Comparison of ENCODE assay signal across 8 mouse cellular contexts in the genomic region with DNA sequence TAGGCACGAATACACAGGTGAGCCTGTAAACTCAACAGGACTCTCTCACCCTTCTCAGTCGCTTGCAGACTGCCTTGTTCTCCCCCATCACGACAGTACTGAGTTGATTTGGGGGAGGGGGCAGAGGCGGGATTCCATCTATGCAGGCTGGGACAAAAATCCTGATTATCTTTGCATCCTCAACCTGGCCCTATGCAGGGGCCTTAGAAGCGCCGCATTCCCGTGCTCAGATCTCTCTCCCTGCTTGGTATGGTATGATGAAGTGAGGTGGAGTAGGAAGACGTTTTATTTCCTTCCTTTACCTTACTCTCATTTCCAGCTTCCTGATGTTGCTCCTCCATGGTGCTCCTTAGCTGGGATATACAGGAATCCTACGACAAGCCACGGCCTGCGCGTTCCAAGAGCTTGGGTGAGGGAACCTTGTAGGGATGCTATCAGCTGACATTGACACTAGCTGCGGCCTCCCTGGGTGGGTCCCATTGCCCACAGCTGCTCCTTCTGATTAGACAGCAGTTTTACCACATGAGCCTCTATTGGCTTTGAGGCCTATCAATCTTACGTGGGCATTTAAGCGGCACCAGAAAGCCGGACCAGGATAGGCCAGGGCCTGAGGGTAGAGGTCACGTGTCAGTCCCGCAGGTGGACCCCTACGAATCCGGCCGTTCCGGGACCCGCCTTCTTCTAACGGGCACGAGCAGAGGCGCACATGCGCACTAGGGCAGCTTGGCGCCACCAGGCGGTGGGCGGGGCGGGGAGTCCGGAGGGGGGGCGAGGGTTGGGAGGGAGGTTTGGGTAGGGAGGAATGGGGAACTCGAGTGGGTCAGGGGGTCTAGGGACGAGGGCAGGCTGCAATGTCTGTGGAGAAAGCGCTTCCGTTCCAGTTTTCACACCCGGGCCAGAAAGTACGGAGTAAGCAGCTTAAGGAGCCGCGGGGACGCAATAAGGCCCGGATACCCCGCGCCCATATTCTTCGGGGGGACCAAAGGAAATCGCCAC. TPM values are rescaled to one million over a fixed set of nuclear protein-coding genes. Genes with fewer than 3 reads are reported as not detected.
DNase-seq lines count a peak whose midpoint lies in the region; ATAC-seq and TF ChIP-seq lines count a peak whose summit lies in the region.

A gene (minus strand): TSS at position 508 of the 996 bp plus-strand sequence.

- H3K9ac ChIP-seq in forebrain, embryonic 12.5 days, result peak within 1 kb of the TSS; percentile 56
- H3K9ac ChIP-seq in heart, postnatal 0 days (replicated peaks; ENCODE audit: low read depth, low read length), result peak within 1 kb of the TSS; percentile 62
- H3K9ac ChIP-seq in liver, postnatal 0 days (replicated peaks), result peak within 1 kb of the TSS; percentile 64
- peak within 1 kb of the TSS; percentile 61 for H3K9ac ChIP-seq in neural tube, embryonic 14.5 days (replicated peaks; ENCODE audit: low read depth, low read length)

- H3K27ac ChIP-seq in forebrain, embryonic 12.5 days, result peak within 1 kb of the TSS; percentile 56
- peak within 1 kb of the TSS; percentile 59 for H3K27ac ChIP-seq in heart, postnatal 0 days (ENCODE audit: low read depth)
- H3K27ac ChIP-seq in liver, postnatal 0 days (ENCODE audit: low read depth), result peak within 1 kb of the TSS; percentile 70
- peak within 1 kb of the TSS; percentile 62 for H3K27ac ChIP-seq in neural tube, embryonic 14.5 days (ENCODE audit: low read depth, low read length)

- TF ChIP-seq CTCF in E14TG2a.4 (conservative IDR thresholded peaks at IDR 0.05; ENCODE audit: low read length), result no peak
- TF ChIP-seq CTCF in heart, postnatal 0 days (IDR thresholded peaks at IDR 0.05; ENCODE audit: low read depth), result peak; percentile 35
- TF ChIP-seq CTCF in liver, postnatal 0 days (IDR thresholded peaks at IDR 0.05; ENCODE audit: low read depth), result peak; percentile 58

- peak; percentile 100 for ATAC-seq in forebrain, embryonic 12.5 days (ENCODE audit: low FRiP score)
- ATAC-seq in heart, postnatal 0 days (ENCODE audit: insufficient read depth, low read depth), result peak; percentile 100
- ATAC-seq in liver, postnatal 0 days, result peak; percentile 100
- peak; percentile 99 for ATAC-seq in neural tube, embryonic 14.5 days (ENCODE audit: low read depth)

- H3K4me2 ChIP-seq in forebrain, embryonic 12.5 days, result peak within 1 kb of the TSS; percentile 67
- H3K4me2 ChIP-seq in heart, postnatal 0 days (ENCODE audit: low read depth, low read length), result peak within 1 kb of the TSS; percentile 92
- H3K4me2 ChIP-seq in liver, postnatal 0 days (ENCODE audit: low read depth, low read length), result peak within 1 kb of the TSS; percentile 92
- H3K4me2 ChIP-seq in neural tube, embryonic 14.5 days (ENCODE audit: low read depth, low read length), result peak within 1 kb of the TSS; percentile 84

- DNase-seq in c-Kit-positive CD71-positive TER-119-positive erythroid progenitor cells, embryonic 14.5 days (ENCODE audit: low spot score), result peak; percentile 99
- DNase-seq in heart, postnatal 0 days (ENCODE audit: low spot score), result peak; percentile 100
- DNase-seq in kidney, postnatal 4 days, result peak; percentile 96 to 98
- DNase-seq in liver, postnatal 0 days, result peak; percentile 96
- DNase-seq in testis, postnatal 10 days (ENCODE audit: low spot score), result peak; percentile 97

- 3% methylated on average over 47 of the region's 47 CpGs for WGBS in forebrain, embryonic 12.5 days
- WGBS in heart, postnatal 0 days, result 2% methylated on average over 47 of the region's 47 CpGs
- WGBS in liver, postnatal 0 days (ENCODE audit: insufficient replicate concordance), result 3% methylated on average over 47 of the region's 47 CpGs
- WGBS in neural tube, embryonic 14.5 days, result 3% methylated on average over 47 of the region's 47 CpGs

- TF ChIP-seq EP300 in heart, postnatal 0 days (IDR thresholded peaks at IDR 0.05; ENCODE audit: low read depth), result no peak
- peak; percentile 85 for TF ChIP-seq EP300 in liver, postnatal 0 days (IDR thresholded peaks at IDR 0.05; ENCODE audit: low read depth)

- no peaks in the 10 kb centered on the region for H3K9me3 ChIP-seq in E14TG2a.4 (ENCODE audit: low read length)
- H3K9me3 ChIP-seq in forebrain, embryonic 12.5 days, result no peaks in the 10 kb centered on the region
- no peaks in the 10 kb centered on the region for H3K9me3 ChIP-seq in heart, postnatal 0 days (replicated peaks; ENCODE audit: control insufficient read depth, low read length)
- no peaks in the 10 kb centered on the region for H3K9me3 ChIP-seq in liver, postnatal 0 days (ENCODE audit: low read length)
- H3K9me3 ChIP-seq in neural tube, embryonic 14.5 days (ENCODE audit: control insufficient read depth, low read length), result no peaks in the 10 kb centered on the region

- no peaks in the 10 kb centered on the region for H3K36me3 ChIP-seq in E14TG2a.4 (ENCODE audit: insufficient read depth, low read length)
- H3K36me3 ChIP-seq in forebrain, embryonic 12.5 days (replicated peaks), result no peaks in the 10 kb centered on the region
- H3K36me3 ChIP-seq in heart, postnatal 0 days (replicated peaks; ENCODE audit: control insufficient read depth, insufficient read depth, low read length), result no peaks in the 10 kb centered on the region
- H3K36me3 ChIP-seq in liver, postnatal 0 days (replicated peaks; ENCODE audit: insufficient read depth, low read length), result no peaks in the 10 kb centered on the region
- H3K36me3 ChIP-seq in neural tube, embryonic 14.5 days (ENCODE audit: control insufficient read depth, insufficient read depth, low read length), result no peaks in the 10 kb centered on the region

- no peaks in the 10 kb centered on the region for H3K27me3 ChIP-seq in E14TG2a.4 (ENCODE audit: insufficient read depth, low read length)
- H3K27me3 ChIP-seq in forebrain, embryonic 12.5 days, result no peaks in the 10 kb centered on the region
- no peaks in the 10 kb centered on the region for H3K27me3 ChIP-seq in heart, postnatal 0 days (ENCODE audit: control insufficient read depth, insufficient read depth, low read length)
- H3K27me3 ChIP-seq in liver, postnatal 0 days (ENCODE audit: insufficient read depth, low read length), result no peaks in the 10 kb centered on the region
- no peaks in the 10 kb centered on the region for H3K27me3 ChIP-seq in neural tube, embryonic 14.5 days (ENCODE audit: control insufficient read depth, insufficient read depth, low read length)

- peak within 1 kb of the TSS; percentile 80 for H3K4me3 ChIP-seq in E14TG2a.4 (replicated peaks; ENCODE audit: low read length)
- H3K4me3 ChIP-seq in forebrain, embryonic 12.5 days (replicated peaks), result peak within 1 kb of the TSS; percentile 45
- peak within 1 kb of the TSS; percentile 55 for H3K4me3 ChIP-seq in heart, postnatal 0 days (ENCODE audit: low read depth, low read length)
- H3K4me3 ChIP-seq in liver, postnatal 0 days (ENCODE audit: low read depth, low read length), result peak within 1 kb of the TSS; percentile 54
- peak within 1 kb of the TSS; percentile 38 for H3K4me3 ChIP-seq in neural tube, embryonic 14.5 days (ENCODE audit: low read depth, low read length)

- H3K4me1 ChIP-seq in E14TG2a.4 (replicated peaks; ENCODE audit: low read depth, low read length), result peaks cover 47% of the 10 kb centered on the region
- peaks cover 22% of the 10 kb centered on the region for H3K4me1 ChIP-seq in forebrain, embryonic 12.5 days
- peaks cover 30% of the 10 kb centered on the region for H3K4me1 ChIP-seq in heart, postnatal 0 days (ENCODE audit: control insufficient read depth, insufficient read depth)
- peaks cover 29% of the 10 kb centered on the region for H3K4me1 ChIP-seq in liver, postnatal 0 days (ENCODE audit: insufficient read depth)
- peaks cover 13% of the 10 kb centered on the region; the same call in 1 of the 2 replicates for H3K4me1 ChIP-seq in neural tube, embryonic 14.5 days (ENCODE audit: control insufficient read depth, insufficient read depth, low read length)

RNA-seq across cellular contexts. Expression of the gene that starts here (rescaled TPM):
- 29.3 and 29.5 TPM in 2 replicates for polyA plus RNA-seq in forebrain, embryonic 12.5 days (2016; fragmentation: Nextera tagmentation; extraction: Ambion mirVana)
- 8.6 and 22.6 TPM in 2 replicates for total RNA-seq in heart, postnatal 0 days (2014; rRNA removed; ENCODE audit: low replicate concordance)
- 9.1 and 9.3 TPM in 2 replicates for polyA plus RNA-seq in heart, postnatal 0 days (2015; fragmentation: Nextera tagmentation; extraction: Ambion mirVana)
- polyA plus RNA-seq in liver, postnatal 0 days (2015; fragmentation: Nextera tagmentation; extraction: Ambion mirVana), result 2.6 and 3.0 TPM in 2 replicates
- polyA plus RNA-seq in neural tube, embryonic 14.5 days (2014; fragmentation: Nextera tagmentation; extraction: Ambion mirVana), result 95.2 and 107 TPM in 2 replicates

Comparison
In these comparisons a context has a peak if more than half of its experiments do, and no peak if none do; other contexts are left out.
1. Peak in every context shown above with its lines: DNase-seq, ATAC-seq, H3K4me3 ChIP-seq and H3K27ac ChIP-seq.